ENCODE assay signal across 32 mouse cellular contexts in genomic region chr11:108170107-108170506, GRCm38 (mm10).
"Had no signal": no experiment of that assay in that cellular context is flagged by ENCODE, and none has a peak within 500 bp of the region (broad histone marks: within the 10 kb centered on the region; RNA-seq: fewer than 3 reads in every experiment).

No protein-coding gene starts in this region.

- H3K36me3 ChIP-seq: limb, embryonic 10.5 days; limb, embryonic 12.5 days; limb, embryonic 13.5 days; limb, embryonic 15.5 days; liver, embryonic 12.5 days; liver, embryonic 13.5 days; liver, embryonic 15.5 days; lung, embryonic 15.5 days; midbrain, embryonic 10.5 days; midbrain, embryonic 12.5 days; midbrain, embryonic 13.5 days; midbrain, embryonic 15.5 days; neural tube, embryonic 12.5 days had no signal

- H3K4me1 ChIP-seq: limb, embryonic 12.5 days; limb, embryonic 15.5 days; liver, embryonic 12.5 days; liver, embryonic 13.5 days; liver, embryonic 15.5 days; neural tube, embryonic 12.5 days had no signal

- H3K9me3 ChIP-seq: limb, embryonic 10.5 days; limb, embryonic 12.5 days; limb, embryonic 15.5 days; liver, embryonic 12.5 days; liver, embryonic 13.5 days; liver, embryonic 15.5 days; lung, embryonic 15.5 days; megakaryocyte, embryonic 14.5 days; midbrain, embryonic 10.5 days; midbrain, embryonic 13.5 days; neural tube, embryonic 12.5 days had no signal

- ATAC-seq: liver, embryonic 12.5 days; liver, postnatal 0 days; lung, postnatal 0 days; midbrain, embryonic 13.5 days; midbrain, embryonic 15.5 days; midbrain, embryonic 16.5 days had no signal

- H3K27ac ChIP-seq: limb, embryonic 10.5 days; limb, embryonic 12.5 days; limb, embryonic 13.5 days; limb, embryonic 15.5 days; liver, embryonic 12.5 days; liver, embryonic 13.5 days; liver, embryonic 14.5 days; liver, embryonic 15.5 days; lung, embryonic 15.5 days; macrophage; midbrain, embryonic 10.5 days; midbrain, embryonic 12.5 days; midbrain, embryonic 13.5 days; midbrain, embryonic 15.5 days; neural tube, embryonic 12.5 days had no signal

- H3K4me2 ChIP-seq: limb, embryonic 12.5 days; limb, embryonic 13.5 days; limb, embryonic 15.5 days; liver, embryonic 11.5 days; liver, embryonic 12.5 days; liver, embryonic 13.5 days; liver, embryonic 15.5 days; lung, embryonic 14.5 days; lung, embryonic 15.5 days; midbrain, embryonic 11.5 days; midbrain, embryonic 12.5 days; midbrain, embryonic 13.5 days; midbrain, embryonic 15.5 days; neural tube, embryonic 12.5 days had no signal

- H3K4me3 ChIP-seq: limb, embryonic 10.5 days; limb, embryonic 12.5 days; limb, embryonic 13.5 days; limb, embryonic 15.5 days; liver, embryonic 12.5 days; liver, embryonic 13.5 days; liver, embryonic 15.5 days; lung, embryonic 15.5 days; megakaryocyte, embryonic 14.5 days; midbrain, embryonic 10.5 days; midbrain, embryonic 12.5 days; midbrain, embryonic 13.5 days; midbrain, embryonic 15.5 days; myocyte; neural tube, embryonic 12.5 days had no signal

- H3K27me3 ChIP-seq: limb, embryonic 12.5 days; limb, embryonic 13.5 days; limb, embryonic 15.5 days; liver, embryonic 12.5 days; liver, embryonic 13.5 days; liver, embryonic 15.5 days; lung, embryonic 15.5 days; megakaryocyte, embryonic 14.5 days; midbrain, embryonic 12.5 days; midbrain, embryonic 13.5 days; midbrain, embryonic 15.5 days; neural tube, embryonic 12.5 days had no signal

- H3K9ac ChIP-seq: limb, embryonic 12.5 days; limb, embryonic 13.5 days; limb, embryonic 15.5 days; liver, embryonic 12.5 days; liver, embryonic 13.5 days; liver, embryonic 14.5 days; liver, embryonic 15.5 days; liver, postnatal 0 days; lung, embryonic 14.5 days; lung, embryonic 15.5 days; midbrain, embryonic 12.5 days; midbrain, embryonic 13.5 days; midbrain, embryonic 15.5 days; neural tube, embryonic 12.5 days had no signal

- DNase-seq: left cerebral cortex, postnatal 4 days; liver; liver, embryonic 13.5 days; liver, postnatal 0 days; lung, adult 18-20 months; lung, adult 2 months; lung, embryonic 14.5 days; lung, postnatal 10 days; lung, postnatal 14 days; lung, postnatal 36 days; lung, postnatal 4 days; midbrain, embryonic 14.5 days had no signal
